8 mouse cellular contexts compared by ENCODE assay signal in the genomic region with DNA sequence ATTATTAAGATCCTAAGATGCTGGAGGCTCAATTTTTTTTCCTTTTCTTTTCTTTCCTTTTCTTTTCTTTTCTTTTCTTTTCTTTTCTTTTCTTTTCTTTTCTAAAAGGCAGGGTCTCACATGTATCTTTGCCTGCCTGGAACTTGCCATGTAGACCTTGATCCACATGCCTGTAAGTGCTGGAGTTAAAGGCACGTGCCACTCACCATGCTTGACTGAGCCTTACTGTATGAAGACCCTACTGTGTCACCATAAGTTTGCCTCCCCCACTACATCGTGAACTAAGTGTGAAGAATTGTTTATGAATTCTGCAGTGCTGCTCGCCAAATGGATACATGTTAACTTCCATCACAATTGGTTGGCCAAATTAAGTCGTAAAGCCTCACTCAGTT. TPM values are rescaled to one million over a fixed set of nuclear protein-coding genes. Genes with fewer than 3 reads are reported as not detected.
DNase-seq lines count a peak whose midpoint lies in the region; ATAC-seq and TF ChIP-seq lines count a peak whose summit lies in the region.

No protein-coding gene starts in this region.

- ATAC-seq in kidney, embryonic 16.5 days (ENCODE audit: low FRiP score, low TSS enrichment), result no peak
- no peak for ATAC-seq in embryonic facial prominence, embryonic 15.5 days (ENCODE audit: insufficient number of reproducible peaks, low FRiP score, low TSS enrichment, low read depth)
- no peak for ATAC-seq in intestine, embryonic 15.5 days
- no peak for ATAC-seq in midbrain, postnatal 0 days (ENCODE audit: low FRiP score)
- no peak for ATAC-seq in megakaryocyte progenitor cell, adult 5-6 weeks (replicated peaks; ENCODE audit: poor library complexity)

- TF ChIP-seq CTCF in midbrain, postnatal 0 days (IDR thresholded peaks at IDR 0.05), result no peak

- H3K4me2 ChIP-seq in kidney, embryonic 16.5 days (replicated peaks; ENCODE audit: low read depth, low read length), result peak overlapping the region; percentile 69
- peak overlapping the region; percentile 49 for H3K4me2 ChIP-seq in embryonic facial prominence, embryonic 15.5 days (replicated peaks)
- H3K4me2 ChIP-seq in intestine, embryonic 15.5 days (replicated peaks), result peak overlapping the region; percentile 60
- peak overlapping the region; percentile 63 for H3K4me2 ChIP-seq in midbrain, postnatal 0 days (ENCODE audit: low read depth, low read length, poor library complexity, severe bottlenecking)

- peak overlapping the region; percentile 64 for H3K4me3 ChIP-seq in kidney, embryonic 16.5 days (ENCODE audit: low read length)
- H3K4me3 ChIP-seq in embryonic facial prominence, embryonic 15.5 days (replicated peaks), result peak overlapping the region; percentile 69
- H3K4me3 ChIP-seq in intestine, embryonic 15.5 days (replicated peaks), result peak overlapping the region; percentile 59; the same call in 1 of the 2 replicates
- peak overlapping the region; percentile 42 for H3K4me3 ChIP-seq in midbrain, postnatal 0 days (ENCODE audit: low read depth, low read length)

- no peaks in the 10 kb centered on the region for H3K36me3 ChIP-seq in kidney, embryonic 16.5 days (ENCODE audit: insufficient read depth, low read length)
- no peaks in the 10 kb centered on the region for H3K36me3 ChIP-seq in embryonic facial prominence, embryonic 15.5 days
- no peaks in the 10 kb centered on the region for H3K36me3 ChIP-seq in intestine, embryonic 15.5 days
- H3K36me3 ChIP-seq in midbrain, postnatal 0 days (ENCODE audit: insufficient read depth, low read length), result no peaks in the 10 kb centered on the region

- no peaks in the 10 kb centered on the region for H3K9me3 ChIP-seq in kidney, embryonic 16.5 days (ENCODE audit: low read length)
- H3K9me3 ChIP-seq in embryonic facial prominence, embryonic 15.5 days (replicated peaks), result no peaks in the 10 kb centered on the region
- no peaks in the 10 kb centered on the region for H3K9me3 ChIP-seq in intestine, embryonic 15.5 days
- H3K9me3 ChIP-seq in midbrain, postnatal 0 days (ENCODE audit: low read length), result no peaks in the 10 kb centered on the region

- DNase-seq in kidney, adult 11 months, result no peak
- DNase-seq in midbrain, postnatal 0 days (ENCODE audit: low spot score), result no peak
- no peak for DNase-seq in Muller cell, postnatal 12 days (ENCODE audit: inconsistent ontology term)
- no peak for DNase-seq in kidney, adult 9 months

- H3K27me3 ChIP-seq in kidney, embryonic 16.5 days (ENCODE audit: insufficient read depth, low read length), result no peaks in the 10 kb centered on the region
- no peaks in the 10 kb centered on the region for H3K27me3 ChIP-seq in embryonic facial prominence, embryonic 15.5 days
- no peaks in the 10 kb centered on the region for H3K27me3 ChIP-seq in intestine, embryonic 15.5 days (replicated peaks)
- H3K27me3 ChIP-seq in midbrain, postnatal 0 days (ENCODE audit: insufficient read depth, low read length), result no peaks in the 10 kb centered on the region

- peak overlapping the region; percentile 99; the same call in 1 of the 2 replicates for H3K27ac ChIP-seq in kidney, embryonic 16.5 days (ENCODE audit: low read length)
- H3K27ac ChIP-seq in embryonic facial prominence, embryonic 15.5 days (replicated peaks), result peak overlapping the region; percentile 100
- peak overlapping the region; percentile 98; the same call in 1 of the 2 replicates for H3K27ac ChIP-seq in intestine, embryonic 15.5 days
- H3K27ac ChIP-seq in midbrain, postnatal 0 days (ENCODE audit: low read depth, low read length), result peak overlapping the region; percentile 89; the same call in 1 of the 2 replicates

- H3K9ac ChIP-seq in kidney, embryonic 16.5 days (replicated peaks; ENCODE audit: low read length), result no peak overlapping the region
- no peak overlapping the region for H3K9ac ChIP-seq in embryonic facial prominence, embryonic 15.5 days
- no peak overlapping the region for H3K9ac ChIP-seq in intestine, embryonic 15.5 days
- H3K9ac ChIP-seq in midbrain, postnatal 0 days (replicated peaks; ENCODE audit: low read length, poor library complexity, severe bottlenecking), result no peak overlapping the region

- peaks cover 59% of the 10 kb centered on the region for H3K4me1 ChIP-seq in kidney, embryonic 16.5 days (ENCODE audit: insufficient read depth, low read length)
- peaks cover 42% of the 10 kb centered on the region for H3K4me1 ChIP-seq in embryonic facial prominence, embryonic 15.5 days
- peaks cover 33% of the 10 kb centered on the region for H3K4me1 ChIP-seq in intestine, embryonic 15.5 days (replicated peaks)
- H3K4me1 ChIP-seq in midbrain, postnatal 0 days (ENCODE audit: insufficient read depth, low read length), result peaks cover 14% of the 10 kb centered on the region

- 42% methylated on average over 4 of the region's 4 CpGs for whole genome bisulfite sequencing in kidney, embryonic 16.5 days
- WGBS in embryonic facial prominence, embryonic 15.5 days, result 73% methylated on average over 4 of the region's 4 CpGs
- WGBS in intestine, embryonic 15.5 days, result 59% methylated on average over 4 of the region's 4 CpGs
- 60% methylated on average over 4 of the region's 4 CpGs for WGBS in midbrain, postnatal 0 days

RNA-seq across cellular contexts. Expression of gene Zfp219, which starts 0.6 kb away (rescaled TPM):
- 38.9 and 39.2 TPM in 2 replicates for polyA plus RNA-seq in kidney, embryonic 16.5 days (2015; fragmentation: Nextera tagmentation; extraction: Ambion mirVana)
- polyA plus RNA-seq in embryonic facial prominence, embryonic 15.5 days (2015; fragmentation: Nextera tagmentation; extraction: Ambion mirVana), result 33.7 and 33.8 TPM in 2 replicates
- polyA plus RNA-seq in intestine, embryonic 15.5 days (2015; fragmentation: Nextera tagmentation; extraction: Ambion mirVana), result 29.7 and 29.8 TPM in 2 replicates
- 60.4 and 65.5 TPM in 2 replicates for total RNA-seq in midbrain, postnatal 0 days (2014; rRNA removed)
- 23.5 TPM in 2 replicates for polyA plus RNA-seq in midbrain, postnatal 0 days (2015; fragmentation: Nextera tagmentation; extraction: Ambion mirVana)
- 6.5 and 8.5 TPM in 2 replicates for total RNA-seq in megakaryocyte progenitor cell, adult 5-6 weeks (2015)
- 8.2 and 15.1 TPM in 2 replicates for total RNA-seq in megakaryocyte progenitor cell, adult 5-6 weeks (2017)

RNA-seq across cellular contexts. Expression of gene Tmem253, which starts 5.7 kb away (rescaled TPM):
- 1.0 and 1.6 TPM in 2 replicates for polyA plus RNA-seq in kidney, embryonic 16.5 days (2015; fragmentation: Nextera tagmentation; extraction: Ambion mirVana)
- polyA plus RNA-seq in embryonic facial prominence, embryonic 15.5 days (2015; fragmentation: Nextera tagmentation; extraction: Ambion mirVana), result 0.53 and 0.60 TPM in 2 replicates
- 50.1 and 60.0 TPM in 2 replicates for polyA plus RNA-seq in intestine, embryonic 15.5 days (2015; fragmentation: Nextera tagmentation; extraction: Ambion mirVana)
- not detected in 2 replicates for total RNA-seq in midbrain, postnatal 0 days (2014; rRNA removed)
- 0.18 and 0.81 TPM in 2 replicates for polyA plus RNA-seq in midbrain, postnatal 0 days (2015; fragmentation: Nextera tagmentation; extraction: Ambion mirVana)
- total RNA-seq in megakaryocyte progenitor cell, adult 5-6 weeks (2015), result 0.30 TPM in 1 of 2 replicates, not detected in the other
- not detected in 2 replicates for total RNA-seq in megakaryocyte progenitor cell, adult 5-6 weeks (2017)

RNA-seq across cellular contexts. Expression of gene Olfr221, which starts 21.1 kb away (rescaled TPM):
- not detected in 2 replicates for polyA plus RNA-seq in kidney, embryonic 16.5 days (2015; fragmentation: Nextera tagmentation; extraction: Ambion mirVana)
- 0.19 TPM in 1 of 2 replicates, not detected in the other for polyA plus RNA-seq in embryonic facial prominence, embryonic 15.5 days (2015; fragmentation: Nextera tagmentation; extraction: Ambion mirVana)
- polyA plus RNA-seq in intestine, embryonic 15.5 days (2015; fragmentation: Nextera tagmentation; extraction: Ambion mirVana), result not detected in 2 replicates
- not detected in 2 replicates for total RNA-seq in midbrain, postnatal 0 days (2014; rRNA removed)
- not detected in 2 replicates for polyA plus RNA-seq in midbrain, postnatal 0 days (2015; fragmentation: Nextera tagmentation; extraction: Ambion mirVana)
- not detected in 2 replicates for total RNA-seq in megakaryocyte progenitor cell, adult 5-6 weeks (2015)
- total RNA-seq in megakaryocyte progenitor cell, adult 5-6 weeks (2017), result not detected in 2 replicates

RNA-seq across cellular contexts. Expression of gene Arhgef40, which starts 36.6 kb away (rescaled TPM):
- 92.1 and 97.8 TPM in 2 replicates for polyA plus RNA-seq in kidney, embryonic 16.5 days (2015; fragmentation: Nextera tagmentation; extraction: Ambion mirVana)
- polyA plus RNA-seq in embryonic facial prominence, embryonic 15.5 days (2015; fragmentation: Nextera tagmentation; extraction: Ambion mirVana), result 144 and 150 TPM in 2 replicates
- 64.4 and 65.9 TPM in 2 replicates for polyA plus RNA-seq in intestine, embryonic 15.5 days (2015; fragmentation: Nextera tagmentation; extraction: Ambion mirVana)
- 93.8 and 108 TPM in 2 replicates for total RNA-seq in midbrain, postnatal 0 days (2014; rRNA removed)
- 58.0 and 66.1 TPM in 2 replicates for polyA plus RNA-seq in midbrain, postnatal 0 days (2015; fragmentation: Nextera tagmentation; extraction: Ambion mirVana)
- total RNA-seq in megakaryocyte progenitor cell, adult 5-6 weeks (2015), result 3.0 and 9.1 TPM in 2 replicates
- total RNA-seq in megakaryocyte progenitor cell, adult 5-6 weeks (2017), result 5.0 and 15.2 TPM in 2 replicates

Comparison
In these comparisons a context has a peak if more than half of its experiments do, and no peak if none do; other contexts are left out.
1. RNA of gene Tmem253, which starts 5.7 kb away (polyA plus RNA-seq): 50.1 to 60.0 TPM in intestine, embryonic 15.5 days; 1.0 to 1.6 TPM in kidney, embryonic 16.5 days, 0.18 to 0.81 TPM in midbrain, postnatal 0 days and 0.53 to 0.60 TPM in embryonic facial prominence, embryonic 15.5 days; every median in the first group is over 10 times any median in the second.
2. Peak in every context shown above with its lines, with median percentiles within 50 percentile points of each other: H3K27ac ChIP-seq, H3K4me2 ChIP-seq and H3K4me3 ChIP-seq.